Mouse (Mus musculus) C2C12 (cell line): ENCODE results near the gene Hip1.

Source experiments
- CEBPB ChIP-seq: IDR thresholded peaks from one replicate; pipeline ENCODE4 v1.6.1; 2011; ENCODE audit warnings: low read depth, mild to moderate bottlenecking, control low read depth, moderate library complexity
- CTCF ChIP-seq: IDR thresholded peaks from one replicate; pipeline ENCODE4 v1.5.1; 2011; ENCODE audit not compliant: control insufficient read depth, insufficient read depth, insufficient read length
- FOSL1 ChIP-seq: IDR thresholded peaks from one replicate; pipeline ENCODE4 v1.8.0; 2011; ENCODE audit warnings: mild to moderate bottlenecking, low read length; ENCODE audit not compliant: poor library complexity, insufficient read depth, severe bottlenecking
- MAX ChIP-seq: IDR thresholded peaks from one replicate; pipeline ENCODE4 v1.6.1; 2011; ENCODE audit warnings: mild to moderate bottlenecking, control low read depth
- MYOD1 ChIP-seq: IDR thresholded peaks from one replicate; pipeline ENCODE4 v1.6.1; 2011; ENCODE audit warnings: low read depth; ENCODE audit not compliant: control insufficient read depth, insufficient read length
- MYOG ChIP-seq: IDR thresholded peaks from one replicate; pipeline ENCODE4 v1.6.1; 2011; ENCODE audit not compliant: control insufficient read depth, insufficient read length; ENCODE audit errors: extremely low read depth
- USF1 ChIP-seq: IDR thresholded peaks from one replicate; pipeline ENCODE4 v1.6.1; 2011; ENCODE audit warnings: low read depth, mild to moderate bottlenecking, control low read depth, moderate library complexity

- no peak for TF ChIP-seq CTCF
- TF ChIP-seq MYOG = no peak
- TF ChIP-seq MYOD1 = no peak
- TF ChIP-seq MAX = no peak
- TF ChIP-seq FOSL1 = no peak
- no peak for TF ChIP-seq CEBPB
- no peak for TF ChIP-seq USF1
These were observed 81.5 kb downstream of the Hip1 start for GRCm38 (mm10) chr5:135463380-135463779.
